ENCODE assay signal across 17 mouse cellular contexts in the genomic region with DNA sequence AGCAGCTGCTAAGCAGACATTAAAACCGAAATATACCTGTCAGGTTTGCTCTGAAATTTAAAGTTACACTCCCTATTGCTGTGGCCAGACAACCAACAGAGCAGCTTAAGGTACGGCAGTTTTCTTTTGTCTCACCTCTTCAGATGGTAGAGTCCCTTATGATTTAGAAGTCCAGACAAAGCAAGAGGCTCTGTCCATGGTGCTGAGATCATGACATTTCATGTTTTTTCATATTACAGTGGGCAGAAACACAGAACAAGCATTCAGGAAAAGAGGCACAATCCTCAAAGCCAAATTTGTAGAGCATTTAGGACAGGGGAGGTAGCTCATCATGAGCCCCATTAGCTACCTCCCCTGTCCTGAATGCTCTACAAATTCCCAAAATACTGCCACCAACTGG.
DNase-seq lines count a peak whose midpoint lies in the region; ATAC-seq and TF ChIP-seq lines count a peak whose summit lies in the region.
"Had no signal": no experiment of that assay in that cellular context is flagged by ENCODE, and none has a peak within 500 bp of the region (broad histone marks: within the 10 kb centered on the region; RNA-seq: fewer than 3 reads in every experiment).

No protein-coding gene starts in this region.

- in situ Hi-C loops in ES-E14 (cut with MboI; ENCODE audit: low sequenced_read_pairs in 2 of 2, unreplicated experiment in 2 of 2) = no loop called here

- peak; percentile 54 for DNase-seq in intestine, embryonic 14.5 days (ENCODE audit: low spot score)
- peak; percentile 3 for DNase-seq in ES-E14 (ENCODE audit: low read depth, low spot score)
- DNase-seq in embryo, embryonic 10.5 days (ENCODE audit: low spot score) = peak; percentile 53
- DNase-seq in mesoderm, embryonic 11.5 days (ENCODE audit: low read depth, low spot score) = peak; percentile 23
- DNase-seq in urinary bladder, adult 2 months (ENCODE audit: low spot score) = no peak
- DNase-seq: cerebellum, adult 8-10 months; gastrocnemius, postnatal 25 days; layer of hippocampus, adult 9-11 months; liver; lung, adult 2 months; thymus, adult 18-20 months had no signal

- no peak overlapping the region for H3K27ac ChIP-seq in intestine, embryonic 14.5 days (ENCODE audit: low read depth)
- no peak overlapping the region for H3K27ac ChIP-seq in intestine, postnatal 0 days (ENCODE audit: low read depth, low read length)
- H3K27ac ChIP-seq in ES-E14 (ENCODE audit: insufficient read depth, low read depth, low read length, poor library complexity, severe bottlenecking) = no peak overlapping the region
- no peak overlapping the region for H3K27ac ChIP-seq in forebrain, embryonic 16.5 days (ENCODE audit: low read length)
- H3K27ac ChIP-seq: kidney, embryonic 15.5 days; neural tube, embryonic 12.5 days had no signal

- no peaks in the 10 kb centered on the region for H3K9me3 ChIP-seq in intestine, embryonic 14.5 days (ENCODE audit: control insufficient read depth, low read length)
- no peaks in the 10 kb centered on the region for H3K9me3 ChIP-seq in intestine, postnatal 0 days (ENCODE audit: control insufficient read depth)
- no peaks in the 10 kb centered on the region for H3K9me3 ChIP-seq in ES-E14 (ENCODE audit: control insufficient read depth, insufficient read depth, low read depth, low read length)
- H3K9me3 ChIP-seq in forebrain, embryonic 16.5 days (ENCODE audit: control insufficient read depth, low read length) = no peaks in the 10 kb centered on the region
- H3K9me3 ChIP-seq: G1E; kidney, embryonic 15.5 days; neural tube, embryonic 12.5 days had no signal

- H3K36me3 ChIP-seq in intestine, embryonic 14.5 days (ENCODE audit: control insufficient read depth, insufficient read depth, low read length) = no peaks in the 10 kb centered on the region
- no peaks in the 10 kb centered on the region for H3K36me3 ChIP-seq in intestine, postnatal 0 days (ENCODE audit: control insufficient read depth, insufficient read depth)
- no peaks in the 10 kb centered on the region for H3K36me3 ChIP-seq in ES-E14 (ENCODE audit: control insufficient read depth, insufficient read depth, low read length, poor library complexity, severe bottlenecking)
- H3K36me3 ChIP-seq in forebrain, embryonic 16.5 days (ENCODE audit: control insufficient read depth, insufficient read depth) = no peaks in the 10 kb centered on the region
- H3K36me3 ChIP-seq: G1E; kidney, embryonic 15.5 days; neural tube, embryonic 12.5 days had no signal

- H3K4me2 ChIP-seq in intestine, embryonic 14.5 days (ENCODE audit: low read length) = no peak overlapping the region
- no peak overlapping the region for H3K4me2 ChIP-seq in intestine, postnatal 0 days (replicated peaks; ENCODE audit: low read depth)
- H3K4me2 ChIP-seq in forebrain, embryonic 16.5 days (ENCODE audit: low read length) = no peak overlapping the region
- H3K4me2 ChIP-seq: heart, embryonic 11.5 days; kidney, embryonic 15.5 days; neural tube, embryonic 12.5 days had no signal

- 49% methylated on average over 2 of the region's 2 CpGs for WGBS in intestine, embryonic 14.5 days
- 63% methylated on average over 2 of the region's 2 CpGs for WGBS in intestine, postnatal 0 days
- WGBS in forebrain, embryonic 16.5 days = 66% methylated on average over 2 of the region's 2 CpGs

- no peak overlapping the region for H3K4me3 ChIP-seq in intestine, embryonic 14.5 days (ENCODE audit: low read depth, low read length)
- no peak overlapping the region for H3K4me3 ChIP-seq in intestine, postnatal 0 days (ENCODE audit: low read depth, low read length)
- H3K4me3 ChIP-seq in ES-E14 (ENCODE audit: insufficient read depth in 1 of 2, low read depth in 1 of 2, low read length in 2 of 2, poor library complexity in 1 of 2, severe bottlenecking in 1 of 2) = no peak overlapping the region
- H3K4me3 ChIP-seq in forebrain, embryonic 16.5 days (replicated peaks; ENCODE audit: low read length) = no peak overlapping the region
- H3K4me3 ChIP-seq: kidney, embryonic 15.5 days; neural tube, embryonic 12.5 days had no signal

- no peaks in the 10 kb centered on the region for H3K27me3 ChIP-seq in intestine, embryonic 14.5 days (replicated peaks; ENCODE audit: control insufficient read depth, insufficient read depth, low read length)
- H3K27me3 ChIP-seq in intestine, postnatal 0 days (replicated peaks; ENCODE audit: control insufficient read depth, insufficient read depth, low read length) = no peaks in the 10 kb centered on the region
- H3K27me3 ChIP-seq in forebrain, embryonic 16.5 days (replicated peaks; ENCODE audit: control insufficient read depth, insufficient read depth, low read length) = no peaks in the 10 kb centered on the region
- H3K27me3 ChIP-seq: kidney, embryonic 15.5 days; neural tube, embryonic 12.5 days had no signal

- ATAC-seq in intestine, embryonic 14.5 days (replicated peaks; ENCODE audit: low FRiP score, low TSS enrichment, low read depth) = no peak
- no peak for ATAC-seq in intestine, postnatal 0 days
- no peak for ATAC-seq in forebrain, embryonic 16.5 days

- no peaks in the 10 kb centered on the region for H3K4me1 ChIP-seq in intestine, embryonic 14.5 days (replicated peaks; ENCODE audit: control insufficient read depth, insufficient read depth, low read length)
- H3K4me1 ChIP-seq in intestine, postnatal 0 days (replicated peaks; ENCODE audit: control insufficient read depth, insufficient read depth, low read length) = no peaks in the 10 kb centered on the region
- no peaks in the 10 kb centered on the region for H3K4me1 ChIP-seq in ES-E14 (ENCODE audit: control insufficient read depth in 2 of 2, insufficient read depth in 2 of 2, low read length in 2 of 2, poor library complexity in 1 of 2)
- no peaks in the 10 kb centered on the region for H3K4me1 ChIP-seq in forebrain, embryonic 16.5 days (replicated peaks; ENCODE audit: control insufficient read depth, insufficient read depth, low read length)
- H3K4me1 ChIP-seq: kidney, embryonic 15.5 days; neural tube, embryonic 12.5 days had no signal

- TF ChIP-seq CTCF in intestine, postnatal 0 days (IDR thresholded peaks at IDR 0.05; ENCODE audit: low read depth) = no peak

- H3K9ac ChIP-seq in intestine, embryonic 14.5 days (ENCODE audit: low read length) = no peak overlapping the region
- H3K9ac ChIP-seq in intestine, postnatal 0 days (ENCODE audit: low read depth, low read length) = no peak overlapping the region
- H3K9ac ChIP-seq in ES-E14 (ENCODE audit: insufficient read depth, low read depth, low read length, poor library complexity, severe bottlenecking) = no peak overlapping the region
- H3K9ac ChIP-seq in forebrain, embryonic 16.5 days (replicated peaks; ENCODE audit: low read depth, low read length) = no peak overlapping the region
- H3K9ac ChIP-seq: kidney, embryonic 15.5 days; neural tube, embryonic 12.5 days had no signal

TF ChIP-seq in ES-E14, 5 proteins besides CTCF, POLR2A, EP300 and RAD21:
- TF ChIP-seq CHD2 (IDR thresholded peaks at IDR 0.05; ENCODE audit: low read depth, low read length) = no peak
- TF ChIP-seq MAFK (IDR thresholded peaks at IDR 0.05; ENCODE audit: insufficient read depth, low read depth, low read length) = no peak
- no peak for TF ChIP-seq ZNF384 (IDR thresholded peaks at IDR 0.05; ENCODE audit: low read depth, low read length)
- TF ChIP-seq ZC3H11A (IDR thresholded peaks at IDR 0.05; ENCODE audit: borderline replicate concordance, low read depth, low read length) = no peak
- TF ChIP-seq HCFC1 (IDR thresholded peaks at IDR 0.05; ENCODE audit: borderline replicate concordance, insufficient read depth, low read length) = no peak
